Mouse (Mus musculus) adipocyte (in vitro differentiated cells): ENCODE measurements around the gene Pik3cb.

Experiments used
- DNase-seq: peaks from one replicate; pipeline ENCODE4 v3.0.0-alpha.2; 2016; ENCODE audit warnings: low spot score

The Pik3cb gene

GRCm38 (mm10) chr9:99081718-99082117 lies 58.7 kb downstream of the Pik3cb start:
- no peak for DNase-seq

- no peak for DNase-seq
Measured at GRCm38 (mm10) chr9:99081308-99081707, 59.1 kb downstream of the Pik3cb start.

GRCm38 (mm10) chr9:99080657-99081056 lies 59.8 kb downstream of the Pik3cb start:
- DNase-seq = no peak

- no peak for DNase-seq
Measured at GRCm38 (mm10) chr9:99074462-99074861, 66.0 kb downstream of the Pik3cb start.

- no peak for DNase-seq
Measured at GRCm38 (mm10) chr9:99072538-99072937, 67.9 kb downstream of the Pik3cb start.

GRCm38 (mm10) chr9:99065311-99065710 lies 75.1 kb downstream of the Pik3cb start:
- no peak for DNase-seq

- DNase-seq = peak; percentile 67
Measured at GRCm38 (mm10) chr9:99064216-99064615, 76.2 kb downstream of the Pik3cb start.

GRCm38 (mm10) chr9:99062544-99062943 lies 77.9 kb downstream of the Pik3cb start:
- DNase-seq = peak; percentile 54

- no peak for DNase-seq
Measured at GRCm38 (mm10) chr9:99057751-99058150, 82.7 kb downstream of the Pik3cb start.

- DNase-seq = peak; percentile 8
Measured at GRCm38 (mm10) chr9:99049760-99050159, 90.7 kb downstream of the Pik3cb start.

- DNase-seq = peak; percentile 16
Measured at GRCm38 (mm10) chr9:99048724-99049250, 91.6 kb downstream of the Pik3cb start.

- DNase-seq = no peak
Measured at GRCm38 (mm10) chr9:99044761-99045160, 95.7 kb downstream of the Pik3cb start.

GRCm38 (mm10) chr9:99042641-99043040 lies 97.8 kb downstream of the Pik3cb start:
- no peak for DNase-seq

GRCm38 (mm10) chr9:99041994-99042393 lies 98.4 kb downstream of the Pik3cb start:
- DNase-seq = no peak

GRCm38 (mm10) chr9:99035575-99035974 lies 104.8 kb downstream of the Pik3cb start, which contains the start of gene Gm1123:
TSS of gene Gm1123 (minus strand) at chr9:99035715.
- no peak for DNase-seq

GRCm38 (mm10) chr9:99034111-99034510 lies 106.3 kb downstream of the Pik3cb start:
- no peak for DNase-seq

GRCm38 (mm10) chr9:99032031-99032430 lies 108.4 kb downstream of the Pik3cb start:
- no peak for DNase-seq

- DNase-seq = no peak
Measured at GRCm38 (mm10) chr9:99021751-99022150, 118.7 kb downstream of the Pik3cb start.

GRCm38 (mm10) chr9:99021166-99021565 lies 119.3 kb downstream of the Pik3cb start:
- DNase-seq = no peak

GRCm38 (mm10) chr9:99017679-99018078 lies 122.7 kb downstream of the Pik3cb start:
- DNase-seq = no peak

GRCm38 (mm10) chr9:99016759-99017158 lies 123.7 kb downstream of the Pik3cb start:
- no peak for DNase-seq

GRCm38 (mm10) chr9:99016301-99016700 lies 124.1 kb downstream of the Pik3cb start:
- DNase-seq = no peak

GRCm38 (mm10) chr9:99009898-99010199 lies 130.6 kb downstream of the Pik3cb start:
- no peak for DNase-seq

- DNase-seq = no peak
Measured at GRCm38 (mm10) chr9:99009069-99009897, 131.1 kb downstream of the Pik3cb start.
